Mouse (Mus musculus): ENCODE measurements around the gene Sec61a2. TPM values are rescaled to one million over a fixed set of nuclear protein-coding genes. Genes with fewer than 3 reads are reported as not detected.

The Sec61a2 gene
- polyA plus RNA-seq, 1 experiment from 2014 or later: 51.8 TPM

GRCm38 (mm10) chr2:5825265-5825913, 69.8 kb downstream of the Sec61a2 start:
- WGBS: 87% methylated on average over 5 of the region's 5 CpGs
- no peak for ATAC-seq (replicated peaks; ENCODE audit: low FRiP score)
- Histone ChIP-seq H3K4me2 (no peak overlapping the region), H3K9ac (ENCODE audit: low read depth, low read length) (no peak overlapping the region), H3K4me3 (ENCODE audit: low read depth, low read length) (no peak overlapping the region), H3K27ac (ENCODE audit: low read depth, low read length) (no peak overlapping the region), H3K9me3 (ENCODE audit: control insufficient read depth, low read length) (no peaks in the 10 kb centered on the region), H3K36me3 (ENCODE audit: control insufficient read depth, insufficient read depth, low read length) (peaks cover 18% of the 10 kb centered on the region), H3K27me3 (replicated peaks; ENCODE audit: control insufficient read depth, insufficient read depth, low read length) (no peaks in the 10 kb centered on the region), H3K4me1 (replicated peaks; ENCODE audit: control insufficient read depth, insufficient read depth, low read length) (no peaks in the 10 kb centered on the region)
- DNase-seq (ENCODE audit: low spot score): no peak

DNA sequence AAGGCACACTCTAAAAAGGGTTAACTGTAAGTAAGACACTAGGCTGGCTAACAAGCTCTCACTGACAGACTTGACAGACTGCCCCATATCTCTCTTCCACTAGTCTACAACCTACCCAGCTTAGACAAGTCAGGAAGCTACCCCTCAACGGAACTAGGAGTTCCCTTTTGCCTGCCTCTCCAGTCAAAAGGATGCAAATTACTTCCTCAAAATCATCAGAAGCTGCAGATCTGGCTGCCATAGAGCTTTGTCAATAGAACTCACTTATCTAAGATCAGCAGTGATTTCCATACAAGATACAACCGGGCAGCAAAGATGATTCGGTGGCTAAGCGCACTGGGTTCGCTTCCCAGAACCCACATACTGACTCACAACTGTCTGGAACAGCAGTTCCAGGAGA, 70.5 kb downstream of the Sec61a2 start:
- Histone ChIP-seq H3K4me3 (ENCODE audit: low read depth, low read length) (no peak overlapping the region), H3K27ac (ENCODE audit: low read depth, low read length) (no peak overlapping the region; the same call in 1 of the 2 replicates), H3K27me3 (replicated peaks; ENCODE audit: control insufficient read depth, insufficient read depth, low read length) (no peaks in the 10 kb centered on the region), H3K9ac (ENCODE audit: low read depth, low read length) (no peak overlapping the region), H3K4me2 (no peak overlapping the region), H3K9me3 (ENCODE audit: control insufficient read depth, low read length) (no peaks in the 10 kb centered on the region), H3K36me3 (ENCODE audit: control insufficient read depth, insufficient read depth, low read length) (peaks cover 21% of the 10 kb centered on the region), H3K4me1 (replicated peaks; ENCODE audit: control insufficient read depth, insufficient read depth, low read length) (no peaks in the 10 kb centered on the region)
- 60% methylated on average over 5 of the region's 5 CpGs for WGBS
- ATAC-seq (replicated peaks; ENCODE audit: low FRiP score) (no peak), DNase-seq (ENCODE audit: low spot score) (no peak)

DNA sequence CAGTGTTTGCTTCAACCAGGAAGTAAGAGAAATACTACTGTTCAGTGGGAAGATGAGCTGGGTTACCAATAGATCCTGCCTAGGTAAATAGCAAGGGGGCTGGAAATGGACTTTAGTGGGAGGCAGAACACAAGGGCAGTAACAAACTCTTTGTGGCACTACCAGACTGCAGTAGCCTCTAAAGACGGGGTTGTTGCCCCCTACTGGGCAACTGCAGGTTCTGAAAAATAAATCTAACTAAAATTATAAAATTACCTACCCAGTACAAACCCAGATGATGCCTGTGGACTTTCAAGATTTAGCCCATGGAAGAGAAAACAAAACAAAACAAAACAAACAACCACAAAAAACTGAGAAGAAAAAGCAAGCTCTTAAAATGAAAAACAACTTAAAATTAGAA, 71.0 kb downstream of the Sec61a2 start:
- DNase-seq (ENCODE audit: low spot score): no peak
- Histone ChIP-seq H3K36me3 (ENCODE audit: control insufficient read depth, insufficient read depth, low read length) (peaks cover 24% of the 10 kb centered on the region), H3K4me2 (no peak overlapping the region), H3K4me3 (ENCODE audit: low read depth, low read length) (no peak overlapping the region), H3K9ac (ENCODE audit: low read depth, low read length) (no peak overlapping the region), H3K27me3 (replicated peaks; ENCODE audit: control insufficient read depth, insufficient read depth, low read length) (no peaks in the 10 kb centered on the region), H3K4me1 (replicated peaks; ENCODE audit: control insufficient read depth, insufficient read depth, low read length) (no peaks in the 10 kb centered on the region), H3K9me3 (ENCODE audit: control insufficient read depth, low read length) (no peaks in the 10 kb centered on the region), H3K27ac (ENCODE audit: low read depth, low read length) (no peak overlapping the region)
- ATAC-seq (replicated peaks; ENCODE audit: low FRiP score): no peak
- 19% methylated on average over 1 of the region's 1 CpGs for WGBS

DNA sequence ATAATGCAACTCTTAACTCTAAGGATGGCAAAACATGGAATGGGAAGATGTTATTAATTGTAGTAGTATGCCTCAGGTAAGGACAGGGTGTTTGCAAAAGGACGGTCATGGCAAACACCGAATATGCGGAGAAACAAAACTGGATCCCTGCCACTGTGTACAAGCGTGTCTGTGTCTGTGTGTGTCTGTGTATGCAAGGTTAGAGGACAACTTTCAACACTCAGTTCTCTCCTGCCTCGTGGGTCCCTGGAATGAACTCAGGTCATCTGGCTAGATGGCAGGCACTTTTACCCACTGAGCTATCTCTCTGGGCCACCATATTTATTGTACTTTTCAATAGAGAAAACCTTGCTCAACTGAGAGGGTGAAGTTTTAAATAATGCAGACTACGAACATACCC, 72.8 kb downstream of the Sec61a2 start:
- 96% methylated on average over 6 of the region's 6 CpGs for WGBS
- DNase-seq (ENCODE audit: low spot score): no peak
- Histone ChIP-seq H3K27ac (ENCODE audit: low read depth, low read length) (no peak overlapping the region), H3K4me3 (ENCODE audit: low read depth, low read length) (no peak overlapping the region), H3K9me3 (ENCODE audit: control insufficient read depth, low read length) (no peaks in the 10 kb centered on the region), H3K9ac (ENCODE audit: low read depth, low read length) (no peak overlapping the region), H3K4me1 (replicated peaks; ENCODE audit: control insufficient read depth, insufficient read depth, low read length) (no peaks in the 10 kb centered on the region), H3K4me2 (no peak overlapping the region), H3K36me3 (ENCODE audit: control insufficient read depth, insufficient read depth, low read length) (peaks cover 31% of the 10 kb centered on the region), H3K27me3 (replicated peaks; ENCODE audit: control insufficient read depth, insufficient read depth, low read length) (no peaks in the 10 kb centered on the region)
- ATAC-seq (replicated peaks; ENCODE audit: low FRiP score): no peak

DNA sequence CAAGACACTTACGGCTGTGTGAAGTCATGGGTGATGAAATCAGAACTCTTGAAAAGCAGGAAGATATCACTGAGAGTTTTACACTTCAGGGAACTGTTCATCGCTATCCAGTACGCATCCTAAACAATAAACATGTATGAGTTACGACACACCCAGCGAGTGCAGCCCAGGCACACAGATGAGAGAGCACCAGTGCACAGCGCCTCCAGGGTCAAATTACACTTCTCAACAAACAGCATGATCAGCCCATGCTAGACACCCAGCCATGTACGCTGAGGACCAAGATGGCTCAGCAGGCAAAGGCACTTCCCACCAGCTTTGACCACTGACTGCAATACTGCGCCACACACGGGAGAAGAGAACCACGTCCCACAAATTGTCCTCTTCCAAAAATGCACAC, 74.0 kb downstream of the Sec61a2 start:
- Histone ChIP-seq H3K4me1 (replicated peaks; ENCODE audit: control insufficient read depth, insufficient read depth, low read length) (no peaks in the 10 kb centered on the region), H3K4me3 (ENCODE audit: low read depth, low read length) (no peak overlapping the region), H3K4me2 (no peak overlapping the region), H3K27ac (ENCODE audit: low read depth, low read length) (no peak overlapping the region), H3K9me3 (ENCODE audit: control insufficient read depth, low read length) (no peaks in the 10 kb centered on the region), H3K27me3 (replicated peaks; ENCODE audit: control insufficient read depth, insufficient read depth, low read length) (no peaks in the 10 kb centered on the region), H3K36me3 (ENCODE audit: control insufficient read depth, insufficient read depth, low read length) (peaks cover 30% of the 10 kb centered on the region), H3K9ac (ENCODE audit: low read depth, low read length) (no peak overlapping the region)
- no peak for DNase-seq (ENCODE audit: low spot score)
- ATAC-seq (replicated peaks; ENCODE audit: low FRiP score): no peak
- 91% methylated on average over 10 of the region's 10 CpGs for WGBS

Other genes starting within 250 kb of the Sec61a2 start
- 1.0 and 1.4 TPM in 2 replicates for gene Camk1d, start 180.9 kb downstream of the Sec61a2 start, polyA plus RNA-seq (2014; fragmentation: Nextera tagmentation; extraction: Ambion mirVana)
- 120 and 123 TPM in 2 replicates for gene Nudt5, start 50.4 kb downstream of the Sec61a2 start, polyA plus RNA-seq (2014; fragmentation: Nextera tagmentation; extraction: Ambion mirVana)
- gene Cdc123, start 50.3 kb downstream of the Sec61a2 start, polyA plus RNA-seq (2014; fragmentation: Nextera tagmentation; extraction: Ambion mirVana): 278 and 298 TPM in 2 replicates
- 2.0 TPM in 2 replicates for gene Gm13199, start 32.5 kb downstream of the Sec61a2 start, polyA plus RNA-seq (2014; fragmentation: Nextera tagmentation; extraction: Ambion mirVana)
- gene Dhtkd1, start 47.4 kb upstream of the Sec61a2 start, polyA plus RNA-seq (2014; fragmentation: Nextera tagmentation; extraction: Ambion mirVana): 3.5 and 4.8 TPM in 2 replicates
- 10.4 and 10.7 TPM in 2 replicates for gene Upf2, start 56.0 kb upstream of the Sec61a2 start, polyA plus RNA-seq (2014; fragmentation: Nextera tagmentation; extraction: Ambion mirVana)
- gene Proser2, start 234.8 kb upstream of the Sec61a2 start, polyA plus RNA-seq (2014; fragmentation: Nextera tagmentation; extraction: Ambion mirVana): 8.9 and 10.3 TPM in 2 replicates